Comparison of ENCODE assay signal across 26 mouse cellular contexts in genomic region chr9:123758645-123759044, GRCm38 (mm10). TPM values are rescaled to one million over a fixed set of nuclear protein-coding genes. Genes with fewer than 3 reads are reported as not detected.
DNase-seq lines count a peak whose midpoint lies in the region; ATAC-seq lines count a peak whose summit lies in the region.
"Had no signal": no experiment of that assay in that cellular context is flagged by ENCODE, and none has a peak within 500 bp of the region (broad histone marks: within the 10 kb centered on the region; RNA-seq: fewer than 3 reads in every experiment).

No protein-coding gene starts in this region.

- H3K27ac ChIP-seq in heart, embryonic 11.5 days (ENCODE audit: low read depth, low read length) = no peak overlapping the region
- H3K27ac ChIP-seq in forebrain, embryonic 12.5 days = no peak overlapping the region
- H3K27ac ChIP-seq: embryonic facial prominence, embryonic 12.5 days; forebrain, embryonic 15.5 days; heart, embryonic 10.5 days; hindbrain, embryonic 12.5 days; hindbrain, postnatal 0 days; limb, embryonic 12.5 days; liver, embryonic 15.5 days; midbrain, embryonic 12.5 days had no signal

- H3K4me1 ChIP-seq in heart, embryonic 11.5 days (ENCODE audit: control insufficient read depth, insufficient read depth, low read length) = no peaks in the 10 kb centered on the region
- no peaks in the 10 kb centered on the region for H3K4me1 ChIP-seq in forebrain, embryonic 12.5 days
- H3K4me1 ChIP-seq: embryonic facial prominence, embryonic 12.5 days; forebrain, embryonic 15.5 days; heart, embryonic 10.5 days; hindbrain, embryonic 12.5 days; limb, embryonic 12.5 days; liver, embryonic 15.5 days; midbrain, embryonic 12.5 days had no signal

- H3K4me3 ChIP-seq in heart, embryonic 11.5 days (ENCODE audit: low read depth, low read length) = no peak overlapping the region
- no peak overlapping the region for H3K4me3 ChIP-seq in forebrain, embryonic 12.5 days (replicated peaks)
- H3K4me3 ChIP-seq: embryonic facial prominence, embryonic 12.5 days; forebrain, embryonic 15.5 days; heart, embryonic 10.5 days; hindbrain, embryonic 12.5 days; limb, embryonic 12.5 days; liver, embryonic 15.5 days; midbrain, embryonic 12.5 days had no signal

- H3K36me3 ChIP-seq in heart, embryonic 11.5 days (ENCODE audit: control insufficient read depth, insufficient read depth, low read length) = no peaks in the 10 kb centered on the region
- H3K36me3 ChIP-seq in forebrain, embryonic 12.5 days (replicated peaks) = no peaks in the 10 kb centered on the region
- H3K36me3 ChIP-seq: embryonic facial prominence, embryonic 12.5 days; forebrain, embryonic 15.5 days; heart, embryonic 10.5 days; hindbrain, embryonic 12.5 days; limb, embryonic 12.5 days; liver, embryonic 15.5 days; midbrain, embryonic 12.5 days had no signal

- H3K4me2 ChIP-seq in heart, embryonic 11.5 days = no peak overlapping the region
- no peak overlapping the region for H3K4me2 ChIP-seq in forebrain, embryonic 12.5 days
- H3K4me2 ChIP-seq: embryonic facial prominence, embryonic 12.5 days; forebrain, embryonic 15.5 days; hindbrain, embryonic 12.5 days; limb, embryonic 12.5 days; liver, embryonic 15.5 days; lung, embryonic 14.5 days; midbrain, embryonic 12.5 days had no signal

- 66% methylated on average over 4 of the region's 4 CpGs for WGBS in heart, embryonic 11.5 days (ENCODE audit: insufficient replicate concordance)
- 84% methylated on average over 4 of the region's 4 CpGs for WGBS in forebrain, embryonic 12.5 days

- H3K9me3 ChIP-seq in heart, embryonic 11.5 days (replicated peaks; ENCODE audit: control insufficient read depth, low read length) = no peaks in the 10 kb centered on the region
- H3K9me3 ChIP-seq in forebrain, embryonic 12.5 days = no peaks in the 10 kb centered on the region
- H3K9me3 ChIP-seq: embryonic facial prominence, embryonic 12.5 days; forebrain, embryonic 15.5 days; heart, embryonic 10.5 days; hindbrain, embryonic 12.5 days; limb, embryonic 12.5 days; liver, embryonic 15.5 days; midbrain, embryonic 12.5 days had no signal

- DNase-seq in heart, adult 11 months = peak; percentile 58
- DNase-seq in naive thymus-derived CD4-positive, alpha-beta T cell, adult 2 months (ENCODE audit: low read depth) = peak; percentile 53
- DNase-seq in thymus, postnatal 25 days = peak; percentile 63
- DNase-seq in right cerebral cortex, postnatal 14 days = no peak
- DNase-seq: adrenal gland, adult 8-10 months; cerebellum, adult 11 months; cerebellum, adult 9-10 months; cerebellum, postnatal 36 days; embryo, embryonic 11 days; gastrocnemius, postnatal 10 days; heart, postnatal 36 days; kidney, adult 11 months; kidney, postnatal 14 days; layer of hippocampus, adult 9-11 months; lung, embryonic 14.5 days had no signal

- H3K27me3 ChIP-seq in heart, embryonic 11.5 days (ENCODE audit: control insufficient read depth, insufficient read depth, low read length) = no peaks in the 10 kb centered on the region
- H3K27me3 ChIP-seq in forebrain, embryonic 12.5 days = no peaks in the 10 kb centered on the region
- H3K27me3 ChIP-seq: embryonic facial prominence, embryonic 12.5 days; forebrain, embryonic 15.5 days; hindbrain, embryonic 12.5 days; limb, embryonic 12.5 days; liver, embryonic 15.5 days; midbrain, embryonic 12.5 days had no signal

- ATAC-seq in heart, embryonic 11.5 days (replicated peaks; ENCODE audit: insufficient number of reproducible peaks, low FRiP score, low TSS enrichment) = no peak
- ATAC-seq in frontal cortex, adult (ENCODE audit: low TSS enrichment) = no peak
- no peak for ATAC-seq in forebrain, embryonic 12.5 days (ENCODE audit: low FRiP score)
- ATAC-seq: forebrain, embryonic 15.5 days; hindbrain, postnatal 0 days had no signal

- no peak overlapping the region for H3K9ac ChIP-seq in heart, embryonic 11.5 days (ENCODE audit: low read depth, low read length)
- H3K9ac ChIP-seq in forebrain, embryonic 12.5 days = no peak overlapping the region
- H3K9ac ChIP-seq: embryonic facial prominence, embryonic 12.5 days; forebrain, embryonic 15.5 days; hindbrain, embryonic 12.5 days; limb, embryonic 12.5 days; liver, embryonic 15.5 days; lung, embryonic 14.5 days; midbrain, embryonic 12.5 days had no signal

RNA-seq across cellular contexts. Expression of gene Lztfl1, which starts 41.1 kb away (rescaled TPM):
- 37.5 and 37.6 TPM in 2 replicates for polyA plus RNA-seq in heart, embryonic 11.5 days (2014; fragmentation: Nextera tagmentation; extraction: Ambion mirVana)
- polyA plus RNA-seq in forebrain, embryonic 12.5 days (2016; fragmentation: Nextera tagmentation; extraction: Ambion mirVana) = 50.1 and 57.4 TPM in 2 replicates

RNA-seq across cellular contexts. Expression of gene Cxcr6, which starts 47.6 kb away (rescaled TPM):
- 0.82 TPM in 1 of 2 replicates, not detected in the other for polyA plus RNA-seq in heart, embryonic 11.5 days (2014; fragmentation: Nextera tagmentation; extraction: Ambion mirVana)
- 0.13 and 0.21 TPM in 2 replicates for polyA plus RNA-seq in forebrain, embryonic 12.5 days (2016; fragmentation: Nextera tagmentation; extraction: Ambion mirVana)
- polyA plus RNA-seq: hindbrain, postnatal 0 days had no signal
